Mouse (Mus musculus) adrenal gland, postnatal 36 days (tissue): ENCODE measurements around the gene Olfr98. TPM values are rescaled to one million over a fixed set of nuclear protein-coding genes. Genes with fewer than 3 reads are reported as not detected.

ENCODE experiments used
- total RNA-seq, 2 experiments: library from RNA; stranded (reverse); gene quantifications; 2 replicates each; pipeline ENCODE4 v1.2.3; 2021

Gene Olfr98
- total RNA-seq, 2 experiments from 2014 or later: not detected

Other genes with a start within 250 kb of the Olfr98 start
- gene Mog, start 240.4 kb downstream of the Olfr98 start, total RNA-seq: not detected
- 10 to 100 TPM; 23.7 to 26.4 TPM for gene Gabbr1, start 217.8 kb downstream of the Olfr98 start, total RNA-seq
- gene Olfr90, start 175.2 kb downstream of the Olfr98 start, total RNA-seq: not detected
- gene Olfr91, start 165.5 kb downstream of the Olfr98 start, total RNA-seq: not detected
- gene Olfr92, start 143.7 kb downstream of the Olfr98 start, total RNA-seq: not detected
- gene Olfr93, start 102.3 kb downstream of the Olfr98 start, total RNA-seq: not detected
- under 1 TPM in 1 of 2 experiments, not detected in 1; 0.56 TPM for gene Ubd, start 69.9 kb downstream of the Olfr98 start, total RNA-seq
- gene Olfr94, start 62.8 kb downstream of the Olfr98 start, total RNA-seq: not detected
- not detected for gene Olfr95, start 50.6 kb downstream of the Olfr98 start, total RNA-seq
- not detected for gene Olfr96, start 43.6 kb downstream of the Olfr98 start, total RNA-seq
- gene Olfr97, start 26.4 kb downstream of the Olfr98 start, total RNA-seq: not detected
- gene H2-M3, start 6.5 kb upstream of the Olfr98 start, total RNA-seq: 1 to 10 TPM; 3.8 to 5.3 TPM
- not detected for gene Olfr99, start 19.7 kb upstream of the Olfr98 start, total RNA-seq
- not detected for gene Olfr101, start 40.6 kb upstream of the Olfr98 start, total RNA-seq
- gene Olfr102, start 53.3 kb upstream of the Olfr98 start, total RNA-seq: not detected
- gene Olfr103, start 75.9 kb upstream of the Olfr98 start, total RNA-seq: not detected
- gene Olfr104-ps, start 95.8 kb upstream of the Olfr98 start, total RNA-seq: not detected
- gene Olfr105-ps, start 115.3 kb upstream of the Olfr98 start, total RNA-seq: not detected
- gene Olfr106-ps, start 126.6 kb upstream of the Olfr98 start, total RNA-seq: not detected
- not detected for gene Olfr107, start 135.5 kb upstream of the Olfr98 start, total RNA-seq
- gene Olfr108, start 181.7 kb upstream of the Olfr98 start, total RNA-seq: not detected
- gene Olfr109, start 195.2 kb upstream of the Olfr98 start, total RNA-seq: not detected
- not detected for gene H2-M2, start 219.8 kb upstream of the Olfr98 start, total RNA-seq
- not detected for gene Olfr110, start 228.7 kb upstream of the Olfr98 start, total RNA-seq
- not detected for gene Olfr111, start 244.3 kb upstream of the Olfr98 start, total RNA-seq